Comparison of ENCODE assay signal across 8 mouse cellular contexts in the genomic region with DNA sequence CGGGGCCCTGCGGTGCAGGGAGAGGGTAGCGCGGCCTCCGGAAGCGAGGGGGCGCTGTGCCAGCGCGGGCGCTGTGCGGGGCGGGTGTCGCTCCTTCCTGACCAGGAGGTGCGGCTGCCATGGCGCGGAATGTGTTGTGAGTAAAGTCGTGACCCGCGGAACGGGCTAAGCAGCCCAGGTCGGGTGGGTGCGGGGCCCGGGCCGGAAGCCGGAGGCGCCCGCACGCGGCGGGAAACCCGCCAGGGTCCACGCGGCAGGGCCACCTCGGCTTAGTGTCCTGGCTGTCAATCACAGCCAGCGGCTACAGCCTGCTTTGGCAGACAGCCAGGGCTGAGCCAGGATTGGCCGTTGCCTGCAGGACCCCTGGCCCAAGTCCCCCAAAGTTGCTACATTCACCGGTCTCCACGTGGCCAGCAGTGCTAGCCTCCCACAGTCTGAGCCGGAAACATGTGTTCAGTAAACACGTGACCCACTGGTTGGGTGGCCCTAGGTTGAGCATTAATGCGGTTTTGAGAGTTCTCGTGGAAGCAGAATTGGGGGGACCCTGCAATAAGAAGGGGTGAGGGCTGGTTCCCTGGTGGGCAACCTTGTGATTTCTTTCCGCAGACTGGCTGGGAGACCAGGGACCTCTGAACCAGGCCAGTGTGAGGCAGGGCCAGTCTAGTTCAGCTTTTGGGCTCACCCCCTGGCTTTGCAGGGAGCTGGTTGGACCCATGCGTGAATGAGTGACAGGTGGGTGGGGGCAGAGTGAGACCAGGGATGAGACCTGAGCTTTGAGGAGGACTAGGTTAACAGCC. TPM values are rescaled to one million over a fixed set of nuclear protein-coding genes. Genes with fewer than 3 reads are reported as not detected.
A peak's percentile ranks its signal among the peaks of the same experiment; 100 is the strongest.
DNase-seq lines count a peak whose midpoint lies in the region; ATAC-seq and TF ChIP-seq lines count a peak whose summit lies in the region.

No protein-coding gene starts in this region.

- H3K9ac ChIP-seq in hindbrain, embryonic 13.5 days, result peak overlapping the region; percentile 89

- POLR2A ChIA-PET in Patski (lab: Charles Lee), result no interaction called here

- peak; percentile 66 for ATAC-seq in Patski
- peak; percentile 91 for ATAC-seq in hindbrain, embryonic 13.5 days (ENCODE audit: low FRiP score)

- TF ChIP-seq CTCF in Patski (IDR thresholded peaks at IDR 0.05), result peak; percentile 99

- peak overlapping the region; percentile 79 for H3K4me3 ChIP-seq in hindbrain, embryonic 13.5 days

- peaks cover 10% of the 10 kb centered on the region for H3K36me3 ChIP-seq in hindbrain, embryonic 13.5 days

- H3K27me3 ChIP-seq in Patski, result peaks cover 13% of the 10 kb centered on the region
- no peaks in the 10 kb centered on the region for H3K27me3 ChIP-seq in hindbrain, embryonic 13.5 days

- H3K27ac ChIP-seq in hindbrain, embryonic 13.5 days, result peak overlapping the region; percentile 74

- no peaks in the 10 kb centered on the region for H3K9me3 ChIP-seq in hindbrain, embryonic 13.5 days

- in situ Hi-C loops in Patski (cut with MboI; ENCODE audit: low pct_unique_long_range_greater_than_20kb), result no loop called here

- H3K4me2 ChIP-seq in hindbrain, embryonic 13.5 days, result peak overlapping the region; percentile 72

- DNase-seq in Patski (ENCODE audit: low read depth, low spot score), result no peak
- DNase-seq in cerebellum, postnatal 10 days, result peak; percentile 96 to 98
- peak; percentile 76 to 79 for DNase-seq in frontal cortex, postnatal 14 days (ENCODE audit: low spot score in 2 of 2)
- DNase-seq in layer of hippocampus, postnatal 25 days (ENCODE audit: extremely low spot score in 1 of 2, low spot score in 1 of 2), result peak; percentile 85 to 92
- DNase-seq in lung, postnatal 14 days, result peak; percentile 90
- peak; percentile 86 for DNase-seq in ovary, postnatal 36 days (ENCODE audit: low spot score)
- peak; percentile 91 for DNase-seq in thymus, postnatal 14 days

- CTCF ChIA-PET in Patski (lab: Charles Lee), result no interaction called here

- H3K4me1 ChIP-seq in hindbrain, embryonic 13.5 days (replicated peaks), result peaks cover 26% of the 10 kb centered on the region

- under 1% methylated on average over 39 of the region's 44 CpGs for WGBS in hindbrain, embryonic 13.5 days

RNA-seq across cellular contexts. Expression of gene Mrpl23, which starts 0.8 kb away (rescaled TPM):
- 6.9 TPM for polyA plus RNA-seq in Patski (2021)
- polyA plus RNA-seq in hindbrain, embryonic 13.5 days (2015; fragmentation: Nextera tagmentation; extraction: Ambion mirVana), result 16.9 and 19.5 TPM in 2 replicates
- 1 to 10 TPM; 5.8 to 6.7 TPM for total RNA-seq in layer of hippocampus, postnatal 25 days (2021)

RNA-seq across cellular contexts. Expression of gene Tnnt3, which starts 34.6 kb away (rescaled TPM):
- polyA plus RNA-seq in Patski (2021), result 0.22 TPM
- polyA plus RNA-seq in hindbrain, embryonic 13.5 days (2015; fragmentation: Nextera tagmentation; extraction: Ambion mirVana), result 1.1 and 2.5 TPM in 2 replicates
- total RNA-seq in layer of hippocampus, postnatal 25 days (2021), result not detected
